Mouse (Mus musculus): ENCODE results near the gene Dll4. TPM values are rescaled to one million over a fixed set of nuclear protein-coding genes. Genes with fewer than 3 reads are reported as not detected.

The Dll4 gene
- total RNA-seq, 2 experiments from 2014 or later = 3.2 to 4.5 TPM

Other genes starting within 250 kb of the Dll4 start
- gene Rad51, start 213.0 kb upstream of the Dll4 start, total RNA-seq (2021) = 1 to 10 TPM in 1 of 2 experiments, under 1 TPM in 1; 0.78 to 1.2 TPM
- 1 to 10 TPM; 5.7 to 9.2 TPM for gene Rmdn3, start 168.8 kb upstream of the Dll4 start, total RNA-seq (2021)
- gene Gchfr, start 158.0 kb upstream of the Dll4 start, total RNA-seq (2021) = not detected
- gene Gm14137, start 151.3 kb upstream of the Dll4 start, total RNA-seq (2021) = not detected
- gene Zfyve19, start 117.2 kb upstream of the Dll4 start, total RNA-seq (2021) = 10 to 100 TPM; 10.5 to 11.7 TPM
- gene Dnajc17, start 117.0 kb upstream of the Dll4 start, total RNA-seq (2021) = 1 to 10 TPM; 6.4 to 7.1 TPM
- not detected for gene Ppp1r14d, start 95.9 kb upstream of the Dll4 start, total RNA-seq (2021)
- gene Spint1, start 88.4 kb upstream of the Dll4 start, total RNA-seq (2021) = under 1 TPM in 1 of 2 experiments, not detected in 1; 0.10 TPM
- not detected for gene Rhov, start 54.5 kb upstream of the Dll4 start, total RNA-seq (2021)
- gene Vps18, start 37.0 kb upstream of the Dll4 start, total RNA-seq (2021) = 1 to 10 TPM; 7.8 to 8.1 TPM
- gene Chac1, start 25.4 kb downstream of the Dll4 start, total RNA-seq (2021) = 10 to 100 TPM; 14.2 to 69.5 TPM
- gene Ino80, start 151.9 kb downstream of the Dll4 start, total RNA-seq (2021) = 10 to 100 TPM in 1 of 2 experiments, 1 to 10 TPM in 1; 9.5 to 12.5 TPM
- gene Exd1, start 221.8 kb downstream of the Dll4 start, total RNA-seq (2021) = under 1 TPM; 0.51 to 0.82 TPM
- gene Chp1, start 221.9 kb downstream of the Dll4 start, total RNA-seq (2021) = 10 to 100 TPM; 60.8 to 84.9 TPM

All from gastrocnemius, postnatal 25 days (tissue).